Comparison of ENCODE assay signal across 32 mouse cellular contexts in the genomic region with DNA sequence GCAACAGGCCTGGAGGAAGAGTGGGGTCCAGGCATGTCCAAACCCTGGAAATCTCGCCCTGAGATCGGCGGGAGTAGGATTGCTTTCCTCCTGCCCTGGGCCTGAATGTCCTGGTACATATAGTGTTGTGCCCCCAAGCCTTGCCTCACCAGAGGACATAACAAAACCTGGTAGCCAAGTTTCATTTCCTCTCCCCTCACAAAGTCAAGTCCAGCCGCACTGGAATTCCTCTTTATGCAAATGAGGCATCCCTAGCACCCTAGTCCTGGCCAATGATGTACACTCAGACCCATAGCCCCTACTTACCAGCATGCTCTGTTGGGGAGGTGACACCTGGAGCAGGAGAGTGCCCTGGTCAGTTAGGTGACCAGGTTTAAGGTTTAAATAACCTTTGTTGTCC. TPM values are rescaled to one million over a fixed set of nuclear protein-coding genes. Genes with fewer than 3 reads are reported as not detected.
"Had no signal": no experiment of that assay in that cellular context is flagged by ENCODE, and none has a peak within 500 bp of the region (broad histone marks: within the 10 kb centered on the region; RNA-seq: fewer than 3 reads in every experiment).

No protein-coding gene starts in this region.

- H3K27ac ChIP-seq: layer of hippocampus, adult 2 months; left cerebral cortex, adult 2 months; liver, embryonic 14.5 days; stomach, postnatal 0 days had no signal

- DNase-seq: kidney, adult 18-20 months; kidney, adult 9 months; kidney, postnatal 25 days; layer of hippocampus, adult 9-11 months; lung, adult 2 months; lung, postnatal 14 days; lung, postnatal 4 days; midbrain, embryonic 14.5 days; right cerebral cortex, adult 18-20 months; right cerebral cortex, postnatal 14 days; right cerebral cortex, postnatal 4 days; thymus, adult 2 months; thymus, postnatal 25 days had no signal

- ATAC-seq: intestine, embryonic 16.5 days had no signal

- H3K4me3 ChIP-seq: layer of hippocampus, adult 2 months; left cerebral cortex, adult 2 months had no signal

RNA-seq across cellular contexts. Expression of a gene that starts 0.6 kb away (rescaled TPM):
- total RNA-seq: layer of hippocampus, adult 2 months; layer of hippocampus, postnatal 25 days; left cerebral cortex, adult 2 months; left cerebral cortex, postnatal 10 days; left cerebral cortex, postnatal 36 days; liver, adult 2 months; megakaryocyte-erythroid progenitor cell, adult 5-6 weeks had no signal
- polyA plus RNA-seq: intestine, embryonic 16.5 days; kidney, embryonic 16.5 days; large intestine, adult 2 months; limb, embryonic 11.5 days; limb, embryonic 14.5 days; liver, adult 2 months; liver, embryonic 14.5 days; lung, adult 2 months; lung, embryonic 16.5 days; midbrain, embryonic 11.5 days; midbrain, embryonic 14.5 days; neural tube, embryonic 11.5 days; neural tube, embryonic 14.5 days; stomach, embryonic 14.5 days; stomach, postnatal 0 days; thymus, adult 2 months had no signal
